Mouse (Mus musculus) CH12.LX (cell line): Measurements from ENCODE around the gene Rhox4a2. TPM values are rescaled to one million over a fixed set of nuclear protein-coding genes. Genes with fewer than 3 reads are reported as not detected.
"Not testable (repeated sequence)": the region's sequence is repeated elsewhere in the genome, so short reads cannot be mapped to it uniquely, and the experiment has no call there.

ENCODE experiments used
- DNase-seq: peaks from one replicate; pipeline ENCODE4 v3.0.0-alpha.2; 2013; ENCODE audit errors: extremely low read depth
- H3K27ac ChIP-seq: 2 replicates; pipeline ENCODE4 v1.5.1; 2012; ENCODE audit warnings: low read depth, mild to moderate bottlenecking, control low read depth, moderate library complexity; ENCODE audit not compliant: insufficient read depth
- H3K27me3 ChIP-seq: replicated peaks from 2 replicates; pipeline ENCODE3; 2012; ENCODE audit warnings: inconsistent platforms
- H3K36me3 ChIP-seq, 2 experiments: replicated peaks in 1 of 2; 2 replicates each; pipeline versions ENCODE3 to v1.6.1; 2012; ENCODE audit warnings: inconsistent platforms in 1 of 2, low read length in 1 of 2, mild to moderate bottlenecking in 1 of 2, mixed read lengths in 1 of 2, moderate library complexity in 1 of 2; ENCODE audit not compliant: control insufficient read depth in 1 of 2, insufficient read depth in 1 of 2
- H3K4me1 ChIP-seq, 2 experiments: 2 replicates each; pipeline ENCODE4 v1.6.1; 2012; ENCODE audit warnings: inconsistent platforms in 1 of 2, moderate library complexity in 1 of 2; ENCODE audit not compliant: insufficient read depth in 2 of 2, control insufficient read depth in 1 of 2
- H3K4me2 ChIP-seq: 2 replicates; pipeline ENCODE4 v1.6.1; 2012; ENCODE audit warnings: low read depth, mild to moderate bottlenecking, control low read depth; ENCODE audit not compliant: poor library complexity, insufficient read depth, severe bottlenecking
- H3K4me3 ChIP-seq, 3 experiments: fragments of 150-350 bp in 1 of 3; sonication (generic) in 1 of 3; replicated peaks in 1 of 3; 2 replicates each; pipeline versions ENCODE3 to v1.5.1; 2011 to 2012; ENCODE audit warnings: low read depth in 2 of 3, low read length in 2 of 3, mild to moderate bottlenecking in 2 of 3, moderate library complexity in 2 of 3, control low read depth in 1 of 3, improper control_type of control experiment in 1 of 3, inconsistent platforms in 1 of 3, mixed read lengths in 1 of 3; ENCODE audit not compliant: poor library complexity in 1 of 3
- H3K79me2 ChIP-seq: replicated peaks from 2 replicates; pipeline ENCODE4 v1.6.1; 2012; ENCODE audit warnings: mild to moderate bottlenecking, moderate library complexity; ENCODE audit not compliant: control insufficient read depth, poor library complexity, insufficient read depth, severe bottlenecking; ENCODE audit errors: extremely low read depth
- H3K9ac ChIP-seq: 2 replicates; pipeline ENCODE4 v1.6.1; 2012; ENCODE audit warnings: low read depth, mild to moderate bottlenecking, control low read depth, moderate library complexity; ENCODE audit not compliant: insufficient read depth
- H3K9me3 ChIP-seq: replicated peaks from 2 replicates; pipeline ENCODE3; 2012; ENCODE audit warnings: low read length, inconsistent platforms, mixed read lengths
- dilution Hi-C: fragments of 300-500 bp; cut with MboI; formaldehyde crosslinking; loops from 2 replicates; pipeline ENCODE4 v1.14.3; 2020; ENCODE audit warnings: low sequenced_read_pairs; ENCODE audit not compliant: extremely low pct_unique_long_range_greater_than_20kb, extremely low pct_ligation_motif_present
- in situ Hi-C: fragments of 300-500 bp; cut with MboI; formaldehyde crosslinking; loops from 3 replicates; pipeline ENCODE4 v1.14.3; 2019; ENCODE audit warnings: low sequenced_read_pairs, low pct_ligation_motif_present, low pct_unique_long_range_greater_than_20kb, mixed read lengths
- polyA plus RNA-seq: library from polyadenylated mRNA; unstranded; fragments of >175 nt; gene quantifications from 2 replicates; pipeline ENCODE4 v1.2.1, GENCODE M21; 2012; ENCODE audit warnings: low read depth; ENCODE audit not compliant: insufficient read length
- total RNA-seq, 2 experiments: library from RNA; depleted of rRNA; stranded (reverse); fragments of 300-350 nt in 1 of 2; fragments of >200 nt in 1 of 2; gene quantifications; 2 replicates each; pipeline ENCODE4 v1.2.3; 2012 to 2014

Rhox4a2 gene
- 1.7 TPM in 1 of 2 replicates, not detected in the other for total RNA-seq (2012; rRNA removed)
- total RNA-seq (2014; rRNA removed): 9.8 and 16.4 TPM in 2 replicates
- 0.36 and 36.6 TPM in 2 replicates for polyA plus RNA-seq

- in situ Hi-C loops, H3K27ac ChIP-seq, H3K4me3 ChIP-seq, H3K79me2 ChIP-seq, H3K36me3 ChIP-seq, H3K9me3 ChIP-seq, H3K9ac ChIP-seq, H3K4me1 ChIP-seq, dilution Hi-C loops, H3K27me3 ChIP-seq, H3K4me2 ChIP-seq, DNase-seq: not testable (repeated sequence)
Measured at GRCm38 (mm10) chrX:37390548-37390947, at the start of gene Rhox4a2. Rhox4a2 (plus strand) TSS chrX:37390848.

- H3K4me3 ChIP-seq, H3K27me3 ChIP-seq, H3K9me3 ChIP-seq, H3K36me3 ChIP-seq, dilution Hi-C loops, H3K4me2 ChIP-seq, DNase-seq, H3K4me1 ChIP-seq, H3K9ac ChIP-seq, in situ Hi-C loops, H3K79me2 ChIP-seq, H3K27ac ChIP-seq: not testable (repeated sequence)
Measured at GRCm38 (mm10) chrX:37379728-37380127, 10.9 kb upstream of the Rhox4a2 start, which contains the start of gene Rhox3a2. Rhox3a2 (plus strand) TSS chrX:37380028.

- H3K4me1 ChIP-seq, H3K9me3 ChIP-seq, H3K27ac ChIP-seq, H3K27me3 ChIP-seq, H3K36me3 ChIP-seq, H3K4me3 ChIP-seq, H3K9ac ChIP-seq, H3K4me2 ChIP-seq, in situ Hi-C loops, DNase-seq, H3K79me2 ChIP-seq, dilution Hi-C loops: not testable (repeated sequence)
Measured at GRCm38 (mm10) chrX:37411767-37412166, 21.1 kb downstream of the Rhox4a2 start, which contains the start of gene Rhox2b. Rhox2b (plus strand) TSS chrX:37412067.

- H3K9me3 ChIP-seq, H3K9ac ChIP-seq, H3K4me1 ChIP-seq, H3K4me2 ChIP-seq, H3K27ac ChIP-seq, H3K36me3 ChIP-seq, DNase-seq, dilution Hi-C loops, H3K79me2 ChIP-seq, H3K4me3 ChIP-seq, H3K27me3 ChIP-seq, in situ Hi-C loops: not testable (repeated sequence)
Measured at GRCm38 (mm10) chrX:37432194-37432593, 41.5 kb downstream of the Rhox4a2 start, which contains the start of gene Rhox4b. Rhox4b (plus strand) TSS chrX:37432494.

Other genes starting within 250 kb of the Rhox4a2 start
Only the 20 nearest of the 23 such genes appear.
- 268 and 273 TPM in 2 replicates for gene Ndufa1, start 199.7 kb upstream of the Rhox4a2 start, total RNA-seq (2012; rRNA removed)
- 165 and 188 TPM in 2 replicates for gene Ndufa1, start 199.7 kb upstream of the Rhox4a2 start, total RNA-seq (2014; rRNA removed)
- 190 and 191 TPM in 2 replicates for gene Ndufa1, start 199.7 kb upstream of the Rhox4a2 start, polyA plus RNA-seq
- gene Rnf113a1, start 199.6 kb upstream of the Rhox4a2 start, total RNA-seq (2012; rRNA removed): 9.6 and 12.5 TPM in 2 replicates
- gene Rnf113a1, start 199.6 kb upstream of the Rhox4a2 start, total RNA-seq (2014; rRNA removed): 10.0 and 11.0 TPM in 2 replicates
- gene Rnf113a1, start 199.6 kb upstream of the Rhox4a2 start, polyA plus RNA-seq: 9.9 and 11.1 TPM in 2 replicates
- gene Gm9, start 179.8 kb upstream of the Rhox4a2 start, total RNA-seq (2012; rRNA removed): not detected in 2 replicates
- gene Gm9, start 179.8 kb upstream of the Rhox4a2 start, total RNA-seq (2014; rRNA removed): not detected in 2 replicates
- not detected in 2 replicates for gene Gm9, start 179.8 kb upstream of the Rhox4a2 start, polyA plus RNA-seq
- gene Rhox1, start 168.6 kb upstream of the Rhox4a2 start, total RNA-seq (2012; rRNA removed): not detected in 2 replicates
- gene Rhox1, start 168.6 kb upstream of the Rhox4a2 start, total RNA-seq (2014; rRNA removed): not detected in 2 replicates
- not detected in 2 replicates for gene Rhox1, start 168.6 kb upstream of the Rhox4a2 start, polyA plus RNA-seq
- gene Rhox2a, start 145.9 kb upstream of the Rhox4a2 start, total RNA-seq (2012; rRNA removed): 0.21 TPM in 1 of 2 replicates, not detected in the other
- not detected in 2 replicates for gene Rhox2a, start 145.9 kb upstream of the Rhox4a2 start, total RNA-seq (2014; rRNA removed)
- not detected in 2 replicates for gene Rhox2a, start 145.9 kb upstream of the Rhox4a2 start, polyA plus RNA-seq
- not detected in 2 replicates for gene Rhox3a, start 140.9 kb upstream of the Rhox4a2 start, total RNA-seq (2012; rRNA removed)
- not detected in 2 replicates for gene Rhox3a, start 140.9 kb upstream of the Rhox4a2 start, total RNA-seq (2014; rRNA removed)
- 0.52 TPM in 1 of 2 replicates, not detected in the other for gene Rhox3a, start 140.9 kb upstream of the Rhox4a2 start, polyA plus RNA-seq
- 3.8 and 4.8 TPM in 2 replicates for gene Rhox4a, start 125.5 kb upstream of the Rhox4a2 start, total RNA-seq (2012; rRNA removed)
- 7.2 and 8.2 TPM in 2 replicates for gene Rhox4a, start 125.5 kb upstream of the Rhox4a2 start, total RNA-seq (2014; rRNA removed)
- 32.8 TPM in 1 of 2 replicates, not detected in the other for gene Rhox4a, start 125.5 kb upstream of the Rhox4a2 start, polyA plus RNA-seq
- not detected in 2 replicates for gene Rhox3a2, start 10.8 kb upstream of the Rhox4a2 start, total RNA-seq (2012; rRNA removed)
- not detected in 2 replicates for gene Rhox3a2, start 10.8 kb upstream of the Rhox4a2 start, total RNA-seq (2014; rRNA removed)
- not detected in 2 replicates for gene Rhox3a2, start 10.8 kb upstream of the Rhox4a2 start, polyA plus RNA-seq
- gene Rhox2b, start 21.2 kb downstream of the Rhox4a2 start, total RNA-seq (2012; rRNA removed): not detected in 2 replicates
- 0.34 TPM in 1 of 2 replicates, not detected in the other for gene Rhox2b, start 21.2 kb downstream of the Rhox4a2 start, total RNA-seq (2014; rRNA removed)
- gene Rhox2b, start 21.2 kb downstream of the Rhox4a2 start, polyA plus RNA-seq: 0.35 TPM in 1 of 2 replicates, not detected in the other
- gene Rhox4b, start 41.6 kb downstream of the Rhox4a2 start, total RNA-seq (2012; rRNA removed): 1.6 and 3.9 TPM in 2 replicates
- not detected in 2 replicates for gene Rhox4b, start 41.6 kb downstream of the Rhox4a2 start, total RNA-seq (2014; rRNA removed)
- gene Rhox4b, start 41.6 kb downstream of the Rhox4a2 start, polyA plus RNA-seq: 0.51 and 0.56 TPM in 2 replicates
- gene Rhox2c, start 62.8 kb downstream of the Rhox4a2 start, total RNA-seq (2012; rRNA removed): not detected in 2 replicates
- gene Rhox2c, start 62.8 kb downstream of the Rhox4a2 start, total RNA-seq (2014; rRNA removed): not detected in 2 replicates
- not detected in 2 replicates for gene Rhox2c, start 62.8 kb downstream of the Rhox4a2 start, polyA plus RNA-seq
- gene Rhox3c, start 67.7 kb downstream of the Rhox4a2 start, total RNA-seq (2012; rRNA removed): not detected in 2 replicates
- gene Rhox3c, start 67.7 kb downstream of the Rhox4a2 start, total RNA-seq (2014; rRNA removed): not detected in 2 replicates
- gene Rhox3c, start 67.7 kb downstream of the Rhox4a2 start, polyA plus RNA-seq: not detected in 2 replicates
- gene Rhox4c, start 89.5 kb downstream of the Rhox4a2 start, total RNA-seq (2012; rRNA removed): not detected in 2 replicates
- gene Rhox4c, start 89.5 kb downstream of the Rhox4a2 start, total RNA-seq (2014; rRNA removed): not detected in 2 replicates
- not detected in 2 replicates for gene Rhox4c, start 89.5 kb downstream of the Rhox4a2 start, polyA plus RNA-seq
- gene Rhox2d, start 102.6 kb downstream of the Rhox4a2 start, total RNA-seq (2012; rRNA removed): not detected in 2 replicates
- gene Rhox2d, start 102.6 kb downstream of the Rhox4a2 start, total RNA-seq (2014; rRNA removed): not detected in 2 replicates
- not detected in 2 replicates for gene Rhox2d, start 102.6 kb downstream of the Rhox4a2 start, polyA plus RNA-seq
- not detected in 2 replicates for gene Rhox4d, start 123.5 kb downstream of the Rhox4a2 start, total RNA-seq (2012; rRNA removed)
- gene Rhox4d, start 123.5 kb downstream of the Rhox4a2 start, total RNA-seq (2014; rRNA removed): not detected in 2 replicates
- gene Rhox4d, start 123.5 kb downstream of the Rhox4a2 start, polyA plus RNA-seq: 0.33 TPM in 1 of 2 replicates, not detected in the other
- gene Rhox2e, start 139.6 kb downstream of the Rhox4a2 start, total RNA-seq (2012; rRNA removed): not detected in 2 replicates
- not detected in 2 replicates for gene Rhox2e, start 139.6 kb downstream of the Rhox4a2 start, total RNA-seq (2014; rRNA removed)
- not detected in 2 replicates for gene Rhox2e, start 139.6 kb downstream of the Rhox4a2 start, polyA plus RNA-seq
- not detected in 2 replicates for gene Rhox3e, start 151.2 kb downstream of the Rhox4a2 start, total RNA-seq (2012; rRNA removed)
- not detected in 2 replicates for gene Rhox3e, start 151.2 kb downstream of the Rhox4a2 start, total RNA-seq (2014; rRNA removed)
- not detected in 2 replicates for gene Rhox3e, start 151.2 kb downstream of the Rhox4a2 start, polyA plus RNA-seq
- gene Rhox4e, start 166.6 kb downstream of the Rhox4a2 start, total RNA-seq (2012; rRNA removed): not detected in 2 replicates
- gene Rhox4e, start 166.6 kb downstream of the Rhox4a2 start, total RNA-seq (2014; rRNA removed): not detected in 2 replicates
- gene Rhox4e, start 166.6 kb downstream of the Rhox4a2 start, polyA plus RNA-seq: not detected in 2 replicates
- gene Rhox2f, start 180.6 kb downstream of the Rhox4a2 start, total RNA-seq (2012; rRNA removed): not detected in 2 replicates
- not detected in 2 replicates for gene Rhox2f, start 180.6 kb downstream of the Rhox4a2 start, total RNA-seq (2014; rRNA removed)
- gene Rhox2f, start 180.6 kb downstream of the Rhox4a2 start, polyA plus RNA-seq: not detected in 2 replicates
- gene Rhox3f, start 190.1 kb downstream of the Rhox4a2 start, total RNA-seq (2012; rRNA removed): not detected in 2 replicates
- gene Rhox3f, start 190.1 kb downstream of the Rhox4a2 start, total RNA-seq (2014; rRNA removed): not detected in 2 replicates
- gene Rhox3f, start 190.1 kb downstream of the Rhox4a2 start, polyA plus RNA-seq: not detected in 2 replicates